Mouse (Mus musculus): ENCODE measurements around the gene Ccdc62.

DNA sequence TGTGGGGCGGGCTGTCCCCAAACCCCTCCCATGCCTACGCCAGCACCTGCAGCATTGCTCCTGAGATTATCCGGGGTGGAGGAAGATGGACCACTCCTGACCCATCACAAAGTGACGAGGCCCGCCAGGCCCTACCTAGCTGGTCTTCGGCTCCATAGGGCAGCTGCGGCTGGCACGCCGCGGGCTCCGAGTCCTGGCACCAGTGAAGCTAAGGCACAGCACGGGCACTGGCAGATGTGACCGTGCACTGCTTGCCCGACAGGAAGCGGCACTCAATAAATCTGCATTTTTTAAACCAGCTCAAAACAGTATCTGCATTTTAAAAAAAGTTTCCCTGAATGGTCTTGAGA is 74.6 kb downstream of the Ccdc62 start:
- no peak for TF ChIP-seq POLR2A (IDR thresholded peaks at IDR 0.05; ENCODE audit: borderline replicate concordance, low read depth, low read length)
- TF ChIP-seq CTCF (IDR thresholded peaks at IDR 0.05; ENCODE audit: low read depth, low read length): no peak
